Mouse (Mus musculus): ENCODE measurements around the gene B3gntl1.

The B3gntl1 gene

GRCm38 (mm10) chr11:121647321-121647720 lies 25.6 kb downstream of the B3gntl1 start:
- DNase-seq (ENCODE audit: low spot score): no peak

GRCm38 (mm10) chr11:121645394-121645793 lies 27.6 kb downstream of the B3gntl1 start:
- DNase-seq (ENCODE audit: low spot score): no peak

GRCm38 (mm10) chr11:121641501-121642145 lies 31.3 kb downstream of the B3gntl1 start:
- DNase-seq (ENCODE audit: low spot score): no peak

GRCm38 (mm10) chr11:121636646-121637045 lies 36.3 kb downstream of the B3gntl1 start:
- no peak for DNase-seq (ENCODE audit: low spot score)

GRCm38 (mm10) chr11:121631410-121631809 lies 41.5 kb downstream of the B3gntl1 start:
- DNase-seq (ENCODE audit: low spot score): no peak

- no peak for DNase-seq (ENCODE audit: low spot score)
Observed at GRCm38 (mm10) chr11:121630406-121630805, 42.5 kb downstream of the B3gntl1 start.

- DNase-seq (ENCODE audit: low spot score): no peak
Observed at GRCm38 (mm10) chr11:121629529-121629928, 43.4 kb downstream of the B3gntl1 start.

- DNase-seq (ENCODE audit: low spot score): no peak
Observed at GRCm38 (mm10) chr11:121627521-121627920, 45.4 kb downstream of the B3gntl1 start.

GRCm38 (mm10) chr11:121625007-121625406 lies 47.9 kb downstream of the B3gntl1 start:
- no peak for DNase-seq (ENCODE audit: low spot score)

- DNase-seq (ENCODE audit: low spot score): no peak
Observed at GRCm38 (mm10) chr11:121617371-121617770, 55.6 kb downstream of the B3gntl1 start.

- no peak for DNase-seq (ENCODE audit: low spot score)
Observed at GRCm38 (mm10) chr11:121616501-121616900, 56.5 kb downstream of the B3gntl1 start.

- DNase-seq (ENCODE audit: low spot score): no peak
Observed at GRCm38 (mm10) chr11:121615961-121616485, 56.9 kb downstream of the B3gntl1 start.

- no peak for DNase-seq (ENCODE audit: low spot score)
Observed at GRCm38 (mm10) chr11:121610976-121611375, 62.0 kb downstream of the B3gntl1 start.

- DNase-seq (ENCODE audit: low spot score): no peak
Observed at GRCm38 (mm10) chr11:121605604-121606003, 67.3 kb downstream of the B3gntl1 start.

GRCm38 (mm10) chr11:121601422-121601821 lies 71.5 kb downstream of the B3gntl1 start:
- DNase-seq (ENCODE audit: low spot score): no peak

- DNase-seq (ENCODE audit: low spot score): no peak
Observed at GRCm38 (mm10) chr11:121597254-121597653, 75.7 kb downstream of the B3gntl1 start.

GRCm38 (mm10) chr11:121581856-121582255 lies 91.1 kb downstream of the B3gntl1 start:
- DNase-seq (ENCODE audit: low spot score): no peak
